Mouse (Mus musculus) bone marrow, adult 2 months (tissue): Measurements from ENCODE around the gene B3gnt3.
A peak's percentile ranks its signal among the peaks of the same experiment; 100 is the strongest.

ENCODE experiments used
- CTCF ChIP-seq: fragments of 200-500 bp; IDR thresholded peaks from 2 replicates; pipeline ENCODE4 v1.5.1; 2011; ENCODE audit warnings: low read length, control low read depth; ENCODE audit not compliant: control insufficient read depth, insufficient read depth
- POLR2A ChIP-seq: fragments of 200-500 bp; IDR thresholded peaks from 2 replicates; pipeline ENCODE4 v1.6.1; 2011; ENCODE audit warnings: low read depth, mild to moderate bottlenecking, control low read depth, low read length, borderline replicate concordance; ENCODE audit not compliant: control insufficient read depth

DNA sequence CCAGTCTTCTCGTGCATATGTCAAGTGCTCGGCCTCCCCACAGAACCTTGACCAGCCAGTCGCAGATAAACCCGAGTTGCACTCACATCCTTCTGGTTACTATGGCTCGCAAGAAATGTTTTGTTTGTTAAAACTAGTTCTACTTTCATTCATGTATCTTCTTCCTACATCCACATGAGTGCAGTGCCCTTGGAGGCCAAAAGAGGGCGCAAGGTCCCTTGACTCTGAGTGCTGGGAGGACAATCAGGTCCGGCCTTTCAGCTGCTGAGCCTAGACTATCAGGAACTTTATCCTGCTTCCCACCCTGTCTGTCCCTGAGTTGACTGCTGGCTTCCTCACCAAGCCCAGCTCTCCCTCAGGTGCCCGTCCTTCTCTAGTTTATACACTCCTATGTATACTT lies 6.3 kb upstream of the B3gnt3 start:
- TF ChIP-seq CTCF (peak; percentile 90), POLR2A (no peak)
